Mouse (Mus musculus): Measurements from ENCODE around the gene D930007J09Rik.

DNA sequence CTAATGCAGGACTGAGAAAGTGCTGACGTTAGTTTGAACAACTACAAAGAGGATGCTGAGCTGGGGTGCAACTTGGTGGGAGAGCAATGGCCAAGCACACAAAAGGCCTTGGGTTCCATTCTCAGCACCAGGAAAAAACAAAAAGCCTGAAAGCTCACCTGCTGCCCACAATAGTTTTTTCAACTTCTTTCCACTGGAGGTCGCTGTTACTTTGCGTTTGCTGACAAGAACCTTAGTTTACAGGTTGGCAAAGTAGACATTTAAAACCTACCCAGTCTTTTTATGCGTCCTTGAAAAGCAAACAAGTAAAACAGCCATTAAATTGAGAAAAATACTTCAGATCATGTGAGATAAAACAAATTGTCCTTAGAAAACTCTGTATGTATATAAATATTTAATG is 34.5 kb downstream of the D930007J09Rik start:
- TF ChIP-seq POLR2A (IDR thresholded peaks at IDR 0.05; ENCODE audit: control insufficient read depth in 1 of 2, insufficient read depth in 1 of 2, low read depth in 1 of 2, low read length in 2 of 2, poor library complexity in 1 of 2) (no peak), UBTF (IDR thresholded peaks at IDR 0.05; ENCODE audit: borderline replicate concordance, insufficient read depth, low read depth, low read length) (no peak), CTCF (IDR thresholded peaks at IDR 0.05 in 2 of 3, conservative IDR thresholded peaks at IDR 0.05 in 1 of 3; ENCODE audit: control insufficient read depth in 1 of 3, insufficient read depth in 1 of 3, low read depth in 2 of 3, low read length in 3 of 3, poor library complexity in 1 of 3, severe bottlenecking in 1 of 3) (peak; percentile 38 to 76 (median 58); a peak in 5 of 6 replicates), NRF1 (IDR thresholded peaks at IDR 0.05; ENCODE audit: insufficient read depth, low read depth, low read length, poor library complexity, severe bottlenecking) (no peak), POLR2AphosphoS2 (IDR thresholded peaks at IDR 0.05; ENCODE audit: low read length) (no peak), TAL1 (IDR thresholded peaks at IDR 0.05; ENCODE audit: low read length) (no peak), ZMIZ1 (IDR thresholded peaks at IDR 0.05; ENCODE audit: low read depth, low read length) (no peak), ETS1 (IDR thresholded peaks at IDR 0.05; ENCODE audit: low read depth, low read length) (no peak), SMC3 (IDR thresholded peaks at IDR 0.05; ENCODE audit: low read depth, low read length) (peak; percentile 50), USF1 (IDR thresholded peaks at IDR 0.05; ENCODE audit: low read depth, low read length) (no peak), EP300 (IDR thresholded peaks at IDR 0.05; ENCODE audit: low read depth in 1 of 2, low read length in 2 of 2) (no peak)
